Mouse (Mus musculus): ENCODE data around the gene Slc22a27. TPM values are rescaled to one million over a fixed set of nuclear protein-coding genes. Genes with fewer than 3 reads are reported as not detected.

Gene Slc22a27
- not detected for total RNA-seq (2023)

DNA sequence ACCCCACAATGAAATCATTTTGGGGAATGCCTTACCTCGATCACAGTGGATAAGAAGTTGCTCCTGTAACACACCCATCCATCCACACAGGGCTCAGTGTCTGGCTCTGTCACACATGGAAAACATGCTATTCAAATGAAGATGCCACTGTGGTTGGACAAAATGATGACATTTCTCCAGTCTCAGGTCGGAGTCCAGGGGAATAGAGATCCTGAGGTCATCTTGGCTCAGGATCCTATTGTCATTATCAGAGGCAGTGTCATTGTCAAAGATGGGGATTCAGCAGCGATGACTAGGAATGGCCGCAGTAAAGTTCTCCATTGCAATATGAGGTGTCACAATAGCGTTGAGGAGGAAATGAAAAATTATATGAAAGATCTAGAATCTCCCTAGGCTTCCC is at the start of gene Slc22a27:
Gene Slc22a27 (minus strand): TSS at position 101 of the 400 bp plus-strand sequence.

Other genes with a start within 250 kb of the Slc22a27 start
- not detected for gene Slc22a26, start 163.4 kb downstream of the Slc22a27 start, total RNA-seq (2023)
- gene Slc22a28, start 166.0 kb upstream of the Slc22a27 start, total RNA-seq (2023), result not detected

Measured in CD4-positive naive resting alpha-beta T cell, adult 57 days (primary cell).